Mouse (Mus musculus) myocyte (in vitro differentiated cells): ENCODE results near the gene Gria2.

Experiments used
- CEBPB ChIP-seq: IDR thresholded peaks from 2 replicates; pipeline ENCODE4 v1.6.1; 2011; ENCODE audit warnings: mild to moderate bottlenecking, moderate library complexity; ENCODE audit not compliant: poor library complexity, insufficient read depth, severe bottlenecking
- E2F4 ChIP-seq: IDR thresholded peaks from one replicate; pipeline ENCODE4 v1.6.1; 2011; ENCODE audit warnings: mild to moderate bottlenecking, control low read depth, moderate library complexity; ENCODE audit not compliant: insufficient read depth
- MAX ChIP-seq: IDR thresholded peaks from one replicate; pipeline ENCODE4 v1.6.1; 2011; ENCODE audit warnings: low read depth, mild to moderate bottlenecking, control low read depth
- MYOD1 ChIP-seq, 3 experiments: IDR thresholded peaks; one replicate each; pipeline ENCODE4 v1.6.1; 2011; ENCODE audit warnings: control low read depth in 2 of 3, low read depth in 2 of 3, mild to moderate bottlenecking in 2 of 3, moderate library complexity in 1 of 3; ENCODE audit not compliant: insufficient read length in 2 of 3, control insufficient read depth in 1 of 3
- MYOG ChIP-seq, 3 experiments: IDR thresholded peaks; one replicate each; pipeline ENCODE4 v1.6.1; 2011; ENCODE audit warnings: control low read depth in 2 of 3, low read depth in 2 of 3, mild to moderate bottlenecking in 2 of 3; ENCODE audit not compliant: insufficient read length in 2 of 3, control insufficient read depth in 1 of 3, insufficient read depth in 1 of 3
- POLR2A ChIP-seq: IDR thresholded peaks from one replicate; pipeline ENCODE4 v1.6.1; 2011; ENCODE audit warnings: low read depth, mild to moderate bottlenecking, control low read depth, moderate library complexity; ENCODE audit not compliant: insufficient read length
- POLR2AphosphoS2 ChIP-seq: IDR thresholded peaks from one replicate; pipeline ENCODE4 v1.6.1; 2011; ENCODE audit warnings: low read depth, control low read depth; ENCODE audit not compliant: insufficient read length
- TCF12 ChIP-seq: IDR thresholded peaks from one replicate; pipeline ENCODE4 v1.6.1; 2011; ENCODE audit warnings: mild to moderate bottlenecking, control low read depth; ENCODE audit not compliant: poor library complexity, insufficient read depth, severe bottlenecking
- TCF3 ChIP-seq: IDR thresholded peaks from one replicate; pipeline ENCODE4 v1.6.1; 2011; ENCODE audit warnings: low read depth, control low read depth; ENCODE audit not compliant: insufficient read length
- USF1 ChIP-seq: IDR thresholded peaks from one replicate; pipeline ENCODE4 v1.6.1; 2011; ENCODE audit warnings: low read depth, mild to moderate bottlenecking, control low read depth, moderate library complexity

DNA sequence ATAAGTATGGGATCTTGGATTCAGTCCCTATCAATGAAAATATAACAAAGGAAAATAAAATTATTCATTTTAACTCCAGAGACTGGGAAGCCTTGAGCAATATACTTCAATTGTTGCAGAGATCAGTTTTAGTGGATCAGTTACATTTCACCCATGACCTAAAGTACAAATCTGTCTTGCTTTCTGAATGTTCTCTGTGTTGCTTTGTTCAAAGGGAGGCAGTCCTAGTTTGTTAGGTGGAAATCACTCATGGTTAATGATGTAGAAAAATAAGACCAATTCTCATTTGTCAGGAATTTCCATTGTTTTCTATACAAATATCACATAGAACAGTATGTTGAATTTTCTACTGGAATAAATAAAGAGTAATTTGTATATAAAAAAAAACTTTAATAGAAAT is 11.1 kb upstream of the Gria2 start:
- TF ChIP-seq POLR2A (no peak), MYOG (IDR thresholded peaks at IDR 0.05; ENCODE audit: control insufficient read depth in 1 of 3, insufficient read depth in 1 of 3, insufficient read length in 2 of 3, low read depth in 2 of 3) (no peak), TCF12 (no peak), USF1 (no peak), E2F4 (no peak), MAX (no peak), CEBPB (no peak), MYOD1 (IDR thresholded peaks at IDR 0.05; ENCODE audit: control insufficient read depth in 1 of 3, insufficient read length in 2 of 3, low read depth in 2 of 3) (no peak), POLR2AphosphoS2 (no peak), TCF3 (no peak)
